Mouse (Mus musculus): ENCODE measurements around the gene Prx.
A peak's percentile ranks its signal among the peaks of the same experiment; 100 is the strongest.

Prx gene

DNA sequence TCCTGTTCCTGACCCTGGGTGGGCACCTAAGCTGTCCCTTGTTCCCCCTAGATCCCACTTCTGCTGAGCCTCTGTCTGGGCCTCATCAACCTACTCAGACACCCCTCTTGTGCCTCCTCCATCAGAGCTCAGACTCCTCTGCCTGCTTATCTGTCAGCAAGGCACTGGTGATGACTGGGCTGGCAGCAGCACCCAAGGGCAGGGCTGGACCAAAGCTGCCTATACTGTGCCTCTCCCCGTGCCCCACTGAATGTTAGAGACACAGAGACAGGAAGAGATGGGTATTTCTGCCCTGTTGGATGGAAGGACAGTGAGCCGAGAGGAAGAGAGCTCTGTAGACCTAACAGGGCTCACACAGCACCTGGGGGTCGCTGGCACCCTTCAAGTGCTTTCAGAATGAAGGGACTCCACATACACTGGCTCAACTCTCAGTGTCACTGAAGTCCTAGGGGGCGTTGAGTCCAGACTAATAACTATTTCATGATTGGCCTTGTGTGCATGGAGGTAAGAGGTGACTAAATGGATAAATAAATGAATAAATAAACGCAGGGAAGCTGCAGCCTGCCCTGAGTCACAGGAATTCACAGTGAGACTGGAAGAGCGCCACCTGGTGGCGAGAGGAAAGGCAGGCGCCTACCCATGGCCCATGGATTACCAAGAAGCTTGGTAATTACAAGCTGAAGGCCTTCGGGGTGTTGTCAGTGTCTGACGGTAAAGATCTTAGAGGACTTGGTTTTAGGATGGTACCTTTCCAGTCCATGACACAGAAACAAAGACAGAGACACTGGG, 27.1 kb downstream of the Prx start:
- DNase-seq = peak; percentile 83

DNA sequence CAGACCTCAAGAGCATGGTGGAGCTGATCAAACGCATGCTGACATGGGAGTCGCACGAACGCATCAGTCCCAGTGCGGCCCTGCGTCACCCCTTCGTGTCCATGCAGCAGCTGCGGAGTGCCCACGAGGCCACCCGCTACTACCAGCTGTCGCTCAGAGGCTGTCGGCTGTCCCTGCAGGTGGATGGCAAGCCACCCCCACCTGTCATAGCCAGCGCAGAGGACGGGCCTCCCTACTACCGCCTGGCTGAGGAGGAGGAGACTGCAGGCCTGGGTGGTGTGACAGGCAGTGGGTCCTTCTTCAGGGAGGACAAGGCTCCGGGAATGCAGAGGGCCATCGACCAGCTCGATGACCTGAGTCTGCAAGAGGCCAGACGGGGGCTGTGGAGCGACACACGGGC, 29.9 kb downstream of the Prx start:
- no peak for DNase-seq

- DNase-seq = no peak
Observed at GRCm38 (mm10) chr7:27530937-27531336, 31.8 kb downstream of the Prx start.

DNA sequence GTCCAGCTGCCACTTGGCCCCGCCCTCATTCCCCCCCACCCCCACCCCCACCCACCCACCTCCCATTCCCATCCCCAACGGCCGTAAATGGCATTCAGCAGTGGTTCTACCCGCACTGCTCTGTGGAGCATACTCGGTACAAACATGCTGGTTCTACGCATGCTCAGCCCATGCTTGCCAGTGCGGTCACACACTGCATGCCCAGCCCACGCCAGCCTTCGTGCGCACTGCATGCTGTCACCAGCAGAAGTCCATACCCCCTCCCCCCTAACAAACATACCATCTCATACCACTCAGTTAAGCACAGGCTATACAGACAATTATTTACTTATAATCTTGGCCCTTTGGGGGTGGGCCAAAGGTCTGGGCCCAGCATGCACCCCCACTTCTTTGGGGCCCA, 32.6 kb downstream of the Prx start:
- DNase-seq = no peak

- DNase-seq = no peak
Observed at GRCm38 (mm10) chr7:27532480-27533050, 33.4 kb downstream of the Prx start.

- DNase-seq = no peak
Observed at GRCm38 (mm10) chr7:27535386-27535785, 36.3 kb downstream of the Prx start.

GRCm38 (mm10) chr7:27536618-27537017, 37.5 kb downstream of the Prx start:
- DNase-seq = no peak

GRCm38 (mm10) chr7:27537998-27538397, 38.9 kb downstream of the Prx start:
- no peak for DNase-seq

DNA sequence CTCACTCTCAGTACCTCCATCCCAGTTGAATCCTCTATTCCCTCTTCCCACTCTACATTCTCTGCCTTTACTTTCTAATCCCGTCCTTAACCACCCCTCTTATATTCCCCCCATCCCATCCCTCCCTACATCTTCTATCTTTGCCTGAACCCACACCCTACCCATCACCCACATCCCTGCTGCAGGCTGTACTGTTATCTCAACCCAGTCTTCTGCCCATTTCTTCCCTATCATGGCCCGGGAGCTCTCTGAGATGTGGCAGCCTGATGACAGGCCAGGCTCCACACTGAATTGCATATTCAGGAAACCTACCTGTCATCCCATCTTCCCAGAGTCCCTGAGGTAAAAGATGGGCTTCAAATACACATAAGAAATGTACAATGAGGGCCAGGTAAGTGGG, 39.7 kb downstream of the Prx start:
- no peak for DNase-seq

GRCm38 (mm10) chr7:27540521-27540920, 41.4 kb downstream of the Prx start:
- no peak for DNase-seq

DNA sequence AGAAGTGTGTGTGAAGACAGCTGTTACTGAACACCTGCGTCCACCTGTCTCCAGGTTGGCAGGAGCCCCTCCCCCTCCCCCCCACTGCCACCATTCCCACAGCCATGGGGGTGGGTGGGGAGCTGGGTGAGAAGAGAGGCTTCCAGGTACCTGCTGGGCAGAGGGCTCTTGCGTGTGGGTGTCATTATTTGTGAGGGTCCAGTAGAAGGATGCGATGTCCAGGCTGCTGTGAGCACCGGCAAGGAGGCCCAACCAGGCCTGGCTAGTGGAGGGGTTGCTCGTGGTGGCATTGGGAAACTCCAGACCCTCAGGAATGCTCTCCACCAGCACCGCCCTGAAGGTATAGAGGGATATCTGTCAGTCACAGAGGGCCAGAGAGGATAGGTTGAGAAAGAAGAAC, 41.8 kb downstream of the Prx start:
- no peak for DNase-seq

DNA sequence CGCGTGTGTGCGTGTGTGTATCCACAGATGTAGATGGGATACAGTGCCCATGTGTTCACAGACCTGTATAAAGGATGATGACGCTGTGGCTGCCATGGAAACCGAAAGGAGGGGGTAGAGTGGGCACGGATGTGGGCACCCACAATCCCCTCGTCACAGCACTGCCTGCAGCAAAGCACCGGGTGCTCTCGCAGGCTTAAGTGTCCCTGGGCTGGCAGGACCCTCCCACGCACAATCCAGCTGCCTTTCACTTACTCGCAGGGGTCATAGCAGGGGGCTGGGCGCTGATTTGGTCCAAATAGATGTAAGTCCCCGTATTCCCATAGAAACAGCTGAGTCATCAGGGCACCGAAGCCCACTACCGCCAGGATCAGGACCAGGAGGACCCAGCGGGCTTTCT, 42.3 kb downstream of the Prx start:
- peak; percentile 67 for DNase-seq

GRCm38 (mm10) chr7:27541922-27542321, 42.8 kb downstream of the Prx start:
- no peak for DNase-seq

GRCm38 (mm10) chr7:27542392-27543033, 43.4 kb downstream of the Prx start:
- peak; percentile 86 for DNase-seq

DNA sequence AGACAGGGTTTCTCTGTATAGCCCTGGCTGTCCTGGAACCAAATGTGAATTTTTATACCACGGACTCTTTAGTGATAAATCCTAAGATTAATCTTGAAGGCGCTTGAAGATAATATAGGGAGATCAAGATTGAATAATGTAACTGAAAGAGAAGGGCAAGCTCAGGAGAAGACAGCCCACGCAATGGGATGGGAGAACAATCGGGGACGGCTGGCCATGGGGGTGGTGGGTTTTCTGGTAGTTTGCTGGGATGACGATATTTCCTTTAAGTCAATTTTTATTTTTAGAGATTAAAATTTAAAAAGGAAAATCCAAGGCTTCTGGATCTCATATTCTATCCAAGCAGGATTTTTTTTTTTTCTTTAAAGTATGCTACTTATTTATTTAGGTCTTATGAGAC, 43.9 kb downstream of the Prx start:
- no peak for DNase-seq

DNA sequence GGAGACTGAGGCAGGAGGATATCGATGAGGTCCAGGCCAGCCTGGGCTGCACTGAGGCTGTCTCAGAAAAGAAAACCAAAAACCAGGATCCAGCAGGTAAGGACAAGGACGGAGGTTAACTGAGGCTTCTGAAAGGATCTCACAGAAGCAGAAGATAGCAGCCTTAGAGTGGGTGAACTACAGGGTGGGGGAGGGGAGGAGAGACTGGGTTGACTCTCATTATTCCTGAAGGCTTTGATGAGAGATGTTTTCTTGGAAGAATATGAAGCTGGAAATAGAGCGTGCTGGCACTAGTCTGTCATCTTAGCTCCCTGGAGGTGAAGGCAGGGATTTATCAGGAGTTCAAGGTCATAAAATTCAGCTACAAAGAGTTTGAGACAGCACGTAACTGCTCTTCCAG, 44.7 kb downstream of the Prx start:
- DNase-seq = no peak

GRCm38 (mm10) chr7:27544675-27545370, 45.7 kb downstream of the Prx start:
- no peak for DNase-seq

- DNase-seq = no peak
Observed at GRCm38 (mm10) chr7:27549597-27549996, 50.5 kb downstream of the Prx start.

DNA sequence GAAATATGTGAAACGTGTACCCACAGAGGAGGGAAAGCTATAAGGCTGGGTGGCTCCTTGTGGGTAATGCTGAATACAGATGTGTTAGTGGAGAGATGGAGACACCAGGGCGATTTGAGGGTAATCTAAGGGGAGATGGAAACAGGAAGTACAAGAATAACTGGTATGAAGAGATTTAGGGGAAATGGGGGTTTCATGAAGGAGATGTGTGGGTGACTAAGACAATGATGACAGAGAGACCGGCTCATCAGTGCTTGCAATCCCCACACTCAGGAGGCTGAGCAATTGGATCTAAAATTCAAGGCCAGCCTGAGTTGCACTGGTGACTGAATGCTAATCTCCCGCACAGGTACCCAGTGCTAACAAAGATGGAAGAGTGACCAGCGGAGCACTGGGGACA, 52.9 kb downstream of the Prx start:
- DNase-seq = no peak

DNA sequence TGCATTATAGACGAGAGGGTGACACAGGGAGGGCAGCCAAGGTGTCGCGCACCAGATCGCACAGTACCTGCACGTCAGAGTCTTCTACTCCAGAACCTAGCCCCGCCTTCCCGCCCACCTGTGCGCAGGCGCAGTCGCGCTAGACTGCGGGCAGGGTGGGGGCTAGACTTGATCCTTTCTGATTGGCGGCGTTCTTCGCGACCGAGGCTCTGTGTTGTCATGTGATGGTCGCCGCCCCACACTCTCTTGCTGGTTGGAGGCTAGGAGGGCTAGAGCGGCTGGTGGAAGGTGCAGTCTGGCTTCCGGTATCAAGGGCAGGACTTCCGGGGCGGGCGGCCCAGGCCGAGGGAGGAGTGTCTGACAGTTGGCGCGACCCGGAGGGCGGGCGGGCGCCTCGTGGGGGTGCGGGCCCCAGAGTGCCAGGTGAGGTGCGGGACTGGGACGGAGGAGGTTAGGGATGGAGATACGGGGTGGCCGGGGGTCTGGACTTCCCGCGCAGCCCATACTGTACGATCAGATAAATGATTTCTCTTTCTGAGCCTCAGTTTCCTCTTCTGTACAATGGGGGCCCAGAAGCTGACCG, 53.9 kb downstream of the Prx start, which contains the start of the genes Pld3 and 2310022A10Rik:
Gene Pld3, minus strand, starts transcription at position 288 of the 583 bp plus-strand sequence.
Gene 2310022A10Rik, plus strand, starts transcription at position 303 of the 583 bp plus-strand sequence.
- DNase-seq = peak; percentile 92

DNA sequence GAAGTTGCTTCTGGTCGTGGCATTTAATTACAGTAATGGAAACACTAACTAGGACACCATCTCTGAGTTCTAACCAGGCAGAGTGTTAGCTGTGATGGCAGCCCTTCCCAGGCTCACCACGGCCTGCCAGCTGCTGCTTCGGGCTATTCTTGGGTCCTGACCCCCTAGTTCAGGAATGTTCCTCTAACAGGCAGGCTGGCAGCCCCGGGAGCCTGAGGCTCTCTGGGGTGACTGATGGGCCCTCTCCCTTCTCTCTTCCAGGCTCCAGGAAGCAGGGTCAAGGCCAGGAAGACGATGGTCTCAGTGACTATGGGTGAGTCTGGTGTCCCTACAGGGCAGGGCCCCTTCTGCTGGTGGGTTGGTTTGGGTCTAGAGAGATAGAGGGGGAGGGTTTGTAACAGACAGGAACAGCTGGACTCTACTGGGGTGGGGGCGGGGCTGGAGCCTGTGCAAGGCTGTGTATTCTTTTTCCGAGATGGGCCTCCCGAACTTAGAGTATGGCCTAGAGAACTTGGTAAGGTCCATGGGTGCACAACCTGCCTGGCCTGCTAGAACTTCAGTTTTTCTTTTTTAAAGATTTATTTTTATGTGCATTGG, 61.3 kb downstream of the Prx start:
- DNase-seq = no peak

DNA sequence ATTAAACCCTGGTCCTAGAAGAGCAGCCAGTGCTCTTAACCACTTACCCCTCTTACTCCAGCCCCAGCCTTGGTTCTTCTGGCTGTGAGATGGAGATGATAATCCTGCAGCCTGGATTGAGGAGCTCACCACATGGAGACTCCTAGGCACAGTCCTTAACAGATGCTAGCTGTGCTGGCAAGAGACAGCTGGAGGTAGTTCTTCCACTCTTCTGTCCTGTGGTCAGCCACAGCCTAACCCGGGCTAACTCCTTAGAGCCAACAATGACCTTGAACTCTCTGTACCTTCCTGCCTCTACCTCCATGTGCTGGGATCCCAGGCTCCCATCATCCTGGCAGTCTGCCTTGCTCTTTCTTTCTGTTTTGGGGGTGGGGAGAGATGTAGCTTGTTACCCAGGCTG, 61.9 kb downstream of the Prx start:
- no peak for DNase-seq

Data from right cerebral cortex, postnatal 4 days (tissue).